Mouse (Mus musculus): Measurements from ENCODE around the gene Ptpa. TPM values are rescaled to one million over a fixed set of nuclear protein-coding genes. Genes with fewer than 3 reads are reported as not detected.
A peak's percentile ranks its signal among the peaks of the same experiment; 100 is the strongest.

The Ptpa gene
- total and polyA plus RNA-seq, 3 experiments = 111 to 194 (median 122) TPM

GRCm38 (mm10) chr2:30415157-30415935 lies 493 bp upstream of the Ptpa start, which contains the start of gene Crat:
Gene Crat, minus strand, starts transcription at chr2:30415813.
- Histone ChIP-seq H3K4me1 (ENCODE audit: control insufficient read depth in 1 of 2, insufficient read depth in 2 of 2) (peaks cover 2 to 30% of the 10 kb centered on the region in 2 experiments; a peak in 3 of 4 replicates), H3K4me2 (ENCODE audit: insufficient read depth, low read depth, poor library complexity, severe bottlenecking) (peak within 1 kb of the TSS; percentile 68), H3K27ac (ENCODE audit: insufficient read depth, low read depth) (peak within 1 kb of the TSS; percentile 50), H3K9ac (ENCODE audit: insufficient read depth, low read depth) (peak within 1 kb of the TSS; percentile 86), H3K79me2 (replicated peaks; ENCODE audit: control insufficient read depth, extremely low read depth, insufficient read depth, poor library complexity, severe bottlenecking) (peaks cover 33% of the 10 kb centered on the region), H3K36me3 (replicated peaks in 1 of 2; ENCODE audit: control insufficient read depth in 1 of 2, insufficient read depth in 1 of 2, low read length in 1 of 2) (peaks cover 0 to 12% of the 10 kb centered on the region in 2 experiments), H3K27me3 (replicated peaks) (peaks cover 15% of the 10 kb centered on the region), H3K4me3 (replicated peaks in 1 of 3; ENCODE audit: low read depth in 2 of 3, low read length in 2 of 3, poor library complexity in 1 of 3) (peak within 1 kb of the TSS; percentile 77 to 88 (median 84)), H3K9me3 (replicated peaks; ENCODE audit: low read length) (no peaks in the 10 kb centered on the region)
- dilution Hi-C loops (cut with MboI; ENCODE audit: extremely low pct_ligation_motif_present, extremely low pct_unique_long_range_greater_than_20kb, low sequenced_read_pairs) (no loop called here), in situ Hi-C loops (cut with MboI; ENCODE audit: low pct_ligation_motif_present, low pct_unique_long_range_greater_than_20kb, low sequenced_read_pairs) (no loop called here)
- peak; percentile 52 for DNase-seq (ENCODE audit: extremely low read depth)
- peak; percentile 71 for TF ChIP-seq SIN3A (IDR thresholded peaks at IDR 0.05; ENCODE audit: low read length)
- TF ChIP-seq PAX5 (IDR thresholded peaks at IDR 0.05; ENCODE audit: low read length) = no peak
- 0 out of 2 replicates have a peak, but pooled peaks have one; percentile 54 for TF ChIP-seq UBTF (IDR thresholded peaks at IDR 0.05; ENCODE audit: low read depth, low read length)
- TF ChIP-seq MAX (IDR thresholded peaks at IDR 0.05; ENCODE audit: low read length) = 0 out of 2 replicates have a peak, but pooled peaks have one; percentile 7
- TF ChIP-seq IRF4 (IDR thresholded peaks at IDR 0.05; ENCODE audit: low read depth, low read length) = peak; percentile 31; the same call in 1 of the 2 replicates
- TF ChIP-seq USF1 (IDR thresholded peaks at IDR 0.05; ENCODE audit: low read depth, low read length) = peak; percentile 43; the same call in 1 of the 2 replicates
- TF ChIP-seq BHLHE40 (IDR thresholded peaks at IDR 0.05; ENCODE audit: low read depth, low read length) = peak; percentile 88
- TF ChIP-seq RAD21 (IDR thresholded peaks at IDR 0.05; ENCODE audit: low read depth, low read length) = no peak
- TF ChIP-seq E2F4 (IDR thresholded peaks at IDR 0.05; ENCODE audit: insufficient replicate concordance, low read depth, low read length) = no peak
- TF ChIP-seq MAZ (IDR thresholded peaks at IDR 0.05; ENCODE audit: low read depth, low read length) = 0 out of 2 replicates have a peak, but pooled peaks have one; percentile 37
- TF ChIP-seq USF2 (conservative IDR thresholded peaks at IDR 0.05; ENCODE audit: low read depth, low read length) = 0 out of 2 replicates have a peak, but pooled peaks have one; percentile 8
- TF ChIP-seq JUN (IDR thresholded peaks at IDR 0.05; ENCODE audit: insufficient read depth, low read depth, low read length) = no peak
- TF ChIP-seq KAT2A (IDR thresholded peaks at IDR 0.05; ENCODE audit: insufficient replicate concordance, low read length) = no peak

GRCm38 (mm10) chr2:30416649-30416965 lies 768 bp downstream of the Ptpa start:
- Histone ChIP-seq H3K4me1 (ENCODE audit: control insufficient read depth in 1 of 2, insufficient read depth in 2 of 2) (peaks cover 2 to 43% of the 10 kb centered on the region in 2 experiments; a peak in 3 of 4 replicates), H3K4me2 (ENCODE audit: insufficient read depth, low read depth, poor library complexity, severe bottlenecking) (peak overlapping the region; percentile 68), H3K79me2 (replicated peaks; ENCODE audit: control insufficient read depth, extremely low read depth, insufficient read depth, poor library complexity, severe bottlenecking) (peaks cover 37% of the 10 kb centered on the region), H3K27me3 (replicated peaks) (peaks cover 15% of the 10 kb centered on the region), H3K4me3 (replicated peaks in 1 of 3; ENCODE audit: low read depth in 2 of 3, low read length in 2 of 3, poor library complexity in 1 of 3) (peak overlapping the region; percentile 77 to 88 (median 84)), H3K36me3 (replicated peaks in 1 of 2; ENCODE audit: control insufficient read depth in 1 of 2, insufficient read depth in 1 of 2, low read length in 1 of 2) (peaks cover 0 to 18% of the 10 kb centered on the region in 2 experiments), H3K27ac (ENCODE audit: insufficient read depth, low read depth) (peak overlapping the region; percentile 50), H3K9ac (ENCODE audit: insufficient read depth, low read depth) (peak overlapping the region; percentile 86), H3K9me3 (replicated peaks; ENCODE audit: low read length) (no peaks in the 10 kb centered on the region)
- dilution Hi-C loops (cut with MboI; ENCODE audit: extremely low pct_ligation_motif_present, extremely low pct_unique_long_range_greater_than_20kb, low sequenced_read_pairs) (no loop called here), in situ Hi-C loops (cut with MboI; ENCODE audit: low pct_ligation_motif_present, low pct_unique_long_range_greater_than_20kb, low sequenced_read_pairs) (no loop called here)
- peak; percentile 31 for DNase-seq (ENCODE audit: extremely low read depth)
- TF ChIP-seq MAX (IDR thresholded peaks at IDR 0.05; ENCODE audit: low read length) = no peak
- TF ChIP-seq HCFC1 (IDR thresholded peaks at IDR 0.05; ENCODE audit: low read depth, low read length) = no peak
- TF ChIP-seq EP300 (IDR thresholded peaks at IDR 0.05; ENCODE audit: low read length) = no peak
- no peak for TF ChIP-seq TBP (conservative IDR thresholded peaks at IDR 0.05; ENCODE audit: low read depth, low read length)
- no peak for TF ChIP-seq MEF2A (IDR thresholded peaks at IDR 0.05; ENCODE audit: borderline replicate concordance, low read depth, low read length)
- TF ChIP-seq ELF1 (IDR thresholded peaks at IDR 0.05; ENCODE audit: low read depth, low read length) = no peak
- TF ChIP-seq E2F4 (IDR thresholded peaks at IDR 0.05; ENCODE audit: insufficient replicate concordance, low read depth, low read length) = no peak
- TF ChIP-seq GABPA (IDR thresholded peaks at IDR 0.05; ENCODE audit: insufficient replicate concordance, low read depth, low read length) = no peak
- TF ChIP-seq ZMIZ1 (IDR thresholded peaks at IDR 0.05; ENCODE audit: low read depth, low read length) = no peak
- no peak for TF ChIP-seq TCF12 (IDR thresholded peaks at IDR 0.05; ENCODE audit: low read depth, low read length)

Measured in CH12.LX (cell line).